Mouse (Mus musculus) CH12.LX (cell line): ENCODE results near the gene Gm17349.

Experiments
- CTCF ChIP-seq, 2 experiments: IDR thresholded peaks in 1 of 2; conservative IDR thresholded peaks in 1 of 2; 2 replicates each; pipeline ENCODE4 v1.5.1; 2011 to 2012; ENCODE audit warnings: low read depth in 2 of 2, low read length in 2 of 2, improper control_type of control experiment in 1 of 2, inconsistent platforms in 1 of 2, mild to moderate bottlenecking in 1 of 2, moderate library complexity in 1 of 2
- EP300 ChIP-seq: IDR thresholded peaks from 2 replicates; pipeline ENCODE4 v1.6.1; 2011; ENCODE audit warnings: low read length, improper control_type of control experiment
- ETS1 ChIP-seq: conservative IDR thresholded peaks from 2 replicates; pipeline ENCODE4 v1.6.1; 2012; ENCODE audit warnings: low read depth, mild to moderate bottlenecking, inconsistent platforms, low read length, improper control_type of control experiment, moderate library complexity
- KAT2A ChIP-seq: IDR thresholded peaks from 2 replicates; pipeline ENCODE4 v1.6.1; 2012; ENCODE audit warnings: low read length, improper control_type of control experiment, inconsistent platforms; ENCODE audit not compliant: insufficient replicate concordance
- NELFE ChIP-seq: IDR thresholded peaks from 2 replicates; pipeline ENCODE4 v1.6.1; 2011; ENCODE audit warnings: low read depth, low read length, improper control_type of control experiment
- POLR2A ChIP-seq: IDR thresholded peaks from 2 replicates; pipeline ENCODE4 v1.6.1; 2011; ENCODE audit warnings: low read depth, mild to moderate bottlenecking, improper control_type of control experiment, low read length
- USF1 ChIP-seq: IDR thresholded peaks from 2 replicates; pipeline ENCODE4 v1.6.1; 2014; ENCODE audit warnings: low read depth, mild to moderate bottlenecking, inconsistent platforms, low read length, improper control_type of control experiment
- ZNF384 ChIP-seq: IDR thresholded peaks from 2 replicates; pipeline ENCODE4 v1.6.1; 2012; ENCODE audit warnings: low read depth, low read length, improper control_type of control experiment, inconsistent platforms

- TF ChIP-seq POLR2A (no peak), EP300 (no peak), KAT2A (no peak), NELFE (no peak), USF1 (no peak), CTCF (conservative IDR thresholded peaks at IDR 0.05 in 1 of 2, IDR thresholded peaks at IDR 0.05 in 1 of 2; ENCODE audit: low read depth in 2 of 2, low read length in 2 of 2) (no peak), ZNF384 (no peak), ETS1 (no peak)
These were observed 6.2 kb upstream of the Gm17349 start for GRCm38 (mm10) chr15:99711491-99711890.
